Mouse (Mus musculus) hindlimb bud, embryonic 11.5 days (tissue): ENCODE measurements around the gene Bin2.
"Not testable (repeated sequence)": the region's sequence is repeated elsewhere in the genome, so short reads cannot be mapped to it uniquely, and the experiment has no call there.

Experiments
- DNase-seq: peaks from one replicate; pipeline ENCODE4 v3.0.0-alpha.2; 2012; ENCODE audit warnings: low read depth, low spot score; ENCODE audit errors: extremely low spot score

Bin2 gene

GRCm38 (mm10) chr15:100621671-100622070, 47.7 kb downstream of the Bin2 start:
- not testable (repeated sequence) for DNase-seq

GRCm38 (mm10) chr15:100619200-100619599, 50.2 kb downstream of the Bin2 start:
- no peak for DNase-seq

- DNase-seq, result no peak
These were observed 53.1 kb downstream of the Bin2 start for GRCm38 (mm10) chr15:100616221-100616620.

GRCm38 (mm10) chr15:100615825-100616220, 53.5 kb downstream of the Bin2 start:
- peak; percentile 54 for DNase-seq

- peak; percentile 86 for DNase-seq
These were observed 54.1 kb downstream of the Bin2 start, which contains the start of gene Dazap2 for GRCm38 (mm10) chr15:100614996-100615824. Gene Dazap2 (plus strand): TSS chr15:100615349.

- DNase-seq, result no peak
These were observed 54.9 kb downstream of the Bin2 start for GRCm38 (mm10) chr15:100614218-100614995.

GRCm38 (mm10) chr15:100613584-100613983, 55.8 kb downstream of the Bin2 start:
- DNase-seq, result no peak

- no peak for DNase-seq
These were observed 56.9 kb downstream of the Bin2 start for GRCm38 (mm10) chr15:100612432-100612831.

GRCm38 (mm10) chr15:100611951-100612350, 57.4 kb downstream of the Bin2 start:
- no peak for DNase-seq

GRCm38 (mm10) chr15:100606677-100607076, 62.7 kb downstream of the Bin2 start:
- not testable (repeated sequence) for DNase-seq

GRCm38 (mm10) chr15:100601669-100602068, 67.7 kb downstream of the Bin2 start:
- no peak for DNase-seq

- DNase-seq, result no peak
These were observed 68.6 kb downstream of the Bin2 start for GRCm38 (mm10) chr15:100600696-100601272.

- peak; percentile 54 for DNase-seq
These were observed 69.2 kb downstream of the Bin2 start for GRCm38 (mm10) chr15:100600047-100600695.

- DNase-seq, result no peak
These were observed 69.9 kb downstream of the Bin2 start, which contains the start of gene Pou6f1 for GRCm38 (mm10) chr15:100599276-100600046. Gene Pou6f1 (minus strand): TSS chr15:100599984.

- no peak for DNase-seq
These were observed 70.5 kb downstream of the Bin2 start for GRCm38 (mm10) chr15:100598883-100599275.

GRCm38 (mm10) chr15:100598287-100598882, 71.0 kb downstream of the Bin2 start:
- no peak for DNase-seq

GRCm38 (mm10) chr15:100592817-100593216, 76.5 kb downstream of the Bin2 start:
- no peak for DNase-seq
